Mouse (Mus musculus) testis, adult 2 months (tissue): Measurements from ENCODE around the gene Actrt2.

ENCODE experiments used
- CTCF ChIP-seq: fragments of 200-500 bp; IDR thresholded peaks from 2 replicates; pipeline ENCODE4 v1.5.1; 2012; ENCODE audit warnings: low read depth, mild to moderate bottlenecking, inconsistent platforms, low read length, moderate library complexity; ENCODE audit not compliant: control insufficient read depth, insufficient read depth, insufficient replicate concordance
- POLR2A ChIP-seq: fragments of 200-500 bp; IDR thresholded peaks from 2 replicates; pipeline ENCODE4 v1.6.1; 2012; ENCODE audit warnings: low read depth, mild to moderate bottlenecking, inconsistent platforms, low read length, moderate library complexity; ENCODE audit not compliant: control insufficient read depth

- TF ChIP-seq CTCF (no peak), POLR2A (no peak)
These were observed 34.5 kb upstream of the Actrt2 start for GRCm38 (mm10) chr4:154702186-154702585.
